Mouse (Mus musculus) kidney, adult 2 months (tissue): ENCODE data around the gene Ccnt1.

ENCODE experiments used
- CTCF ChIP-seq: fragments of 200-500 bp; conservative IDR thresholded peaks from 2 replicates; pipeline ENCODE4 v1.5.1; 2011; ENCODE audit warnings: low read depth, mild to moderate bottlenecking, control low read depth, low read length, moderate library complexity, mixed read lengths; ENCODE audit not compliant: insufficient read depth, insufficient read length
- POLR2A ChIP-seq: fragments of 200-500 bp; IDR thresholded peaks from one replicate; pipeline ENCODE4 v1.6.1; 2011; ENCODE audit warnings: low read depth, low read length, control low read depth

- no peak for TF ChIP-seq CTCF
- no peak for TF ChIP-seq POLR2A
Observed at GRCm38 (mm10) chr15:98543341-98543740, 27.4 kb downstream of the Ccnt1 start.
